Comparison of ENCODE assay signal across 35 mouse cellular contexts in the genomic region with DNA sequence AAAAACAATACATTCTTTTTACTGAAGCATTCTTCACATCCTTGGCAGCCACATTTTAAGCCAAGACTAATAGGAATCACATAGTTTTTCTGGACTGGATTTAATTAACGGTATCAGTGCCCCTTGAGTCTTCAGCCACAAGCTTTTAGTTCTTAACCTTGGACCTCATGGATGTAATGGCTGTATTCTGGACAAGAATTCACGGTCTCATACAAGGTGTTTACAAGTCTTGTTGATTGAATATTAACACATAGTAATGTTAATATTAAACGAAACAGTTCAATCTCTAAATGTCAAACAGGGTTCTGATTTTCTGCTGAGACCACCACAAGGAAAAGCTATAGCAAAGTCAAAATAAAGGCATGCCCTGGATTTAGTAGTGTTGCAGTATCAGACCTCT. TPM values are rescaled to one million over a fixed set of nuclear protein-coding genes. Genes with fewer than 3 reads are reported as not detected.
"Had no signal": no experiment of that assay in that cellular context is flagged by ENCODE, and none has a peak within 500 bp of the region (broad histone marks: within the 10 kb centered on the region; RNA-seq: fewer than 3 reads in every experiment).

No protein-coding gene starts in this region.

- H3K4me2 ChIP-seq: heart, embryonic 11.5 days; heart, embryonic 12.5 days; heart, embryonic 13.5 days; heart, embryonic 15.5 days; hindbrain, embryonic 12.5 days; hindbrain, embryonic 13.5 days; hindbrain, embryonic 14.5 days; hindbrain, embryonic 15.5 days; intestine, embryonic 15.5 days; kidney, embryonic 15.5 days had no signal

- H3K9ac ChIP-seq: heart, embryonic 12.5 days; heart, embryonic 13.5 days; heart, embryonic 15.5 days; hindbrain, embryonic 12.5 days; hindbrain, embryonic 13.5 days; hindbrain, embryonic 14.5 days; hindbrain, embryonic 15.5 days; intestine, embryonic 15.5 days; kidney, embryonic 15.5 days had no signal

- H3K9me3 ChIP-seq: heart, embryonic 10.5 days; heart, embryonic 12.5 days; heart, embryonic 13.5 days; heart, embryonic 15.5 days; hindbrain, embryonic 10.5 days; hindbrain, embryonic 12.5 days; hindbrain, embryonic 13.5 days; hindbrain, embryonic 15.5 days; intestine, embryonic 15.5 days; kidney, embryonic 15.5 days had no signal

- H3K27ac ChIP-seq: heart, adult 2 months; heart, embryonic 10.5 days; heart, embryonic 13.5 days; heart, embryonic 15.5 days; hindbrain, embryonic 10.5 days; hindbrain, embryonic 12.5 days; hindbrain, embryonic 13.5 days; hindbrain, embryonic 14.5 days; hindbrain, embryonic 15.5 days; hindbrain, postnatal 0 days; intestine, embryonic 15.5 days; kidney, embryonic 15.5 days; kidney, postnatal 0 days; layer of hippocampus, adult 2 months; left cerebral cortex, adult 2 months had no signal

- H3K4me1 ChIP-seq: heart, embryonic 10.5 days; heart, embryonic 12.5 days; heart, embryonic 13.5 days; heart, embryonic 15.5 days; hindbrain, embryonic 10.5 days; hindbrain, embryonic 12.5 days; hindbrain, embryonic 13.5 days; hindbrain, embryonic 15.5 days; intestine, embryonic 15.5 days; kidney, embryonic 15.5 days had no signal

- DNase-seq: heart, adult 2 months; heart, postnatal 10 days; heart, postnatal 14 days; heart, postnatal 36 days; heart, postnatal 4 days; kidney, adult 18-20 months; kidney, postnatal 25 days; kidney, postnatal 4 days; layer of hippocampus, adult 9-11 months; layer of hippocampus, postnatal 36 days had no signal

- H3K27me3 ChIP-seq: heart, embryonic 12.5 days; heart, embryonic 13.5 days; heart, embryonic 15.5 days; hindbrain, embryonic 12.5 days; hindbrain, embryonic 13.5 days; hindbrain, embryonic 15.5 days; intestine, embryonic 15.5 days; kidney, embryonic 15.5 days had no signal

- ATAC-seq: hindbrain, embryonic 16.5 days; hindbrain, postnatal 0 days; inflammation-experienced regulatory T-cells, adult 6 months; intestine, embryonic 15.5 days; intestine, embryonic 16.5 days; intestine, postnatal 0 days had no signal

- H3K36me3 ChIP-seq: heart, embryonic 10.5 days; heart, embryonic 12.5 days; heart, embryonic 13.5 days; heart, embryonic 15.5 days; hindbrain, embryonic 10.5 days; hindbrain, embryonic 12.5 days; hindbrain, embryonic 13.5 days; hindbrain, embryonic 15.5 days; intestine, embryonic 15.5 days; kidney, embryonic 15.5 days had no signal

- H3K4me3 ChIP-seq: heart, adult 2 months; heart, embryonic 10.5 days; heart, embryonic 12.5 days; heart, embryonic 13.5 days; heart, embryonic 15.5 days; hindbrain, embryonic 10.5 days; hindbrain, embryonic 12.5 days; hindbrain, embryonic 13.5 days; hindbrain, embryonic 15.5 days; intestine, embryonic 15.5 days; kidney, embryonic 15.5 days; layer of hippocampus, adult 2 months; left cerebral cortex, adult 2 months had no signal

RNA-seq across cellular contexts. Expression of gene Slc5a12, which starts 4.8 kb away (rescaled TPM):
- polyA plus RNA-seq: heart, adult 2 months; heart, embryonic 10.5 days; heart, embryonic 11.5 days; heart, embryonic 12.5 days; heart, embryonic 13.5 days; heart, embryonic 14.5 days; heart, embryonic 15.5 days; heart, embryonic 16.5 days; heart, postnatal 0 days; hindbrain, embryonic 10.5 days; hindbrain, embryonic 11.5 days; hindbrain, embryonic 12.5 days; hindbrain, embryonic 13.5 days; hindbrain, embryonic 14.5 days; hindbrain, embryonic 15.5 days; hindbrain, embryonic 16.5 days; hindbrain, postnatal 0 days; inflammation-experienced regulatory T-cells, adult 6 months; intestine, embryonic 14.5 days had no signal
